Mouse (Mus musculus): ENCODE results near the gene Rabl3. TPM values are rescaled to one million over a fixed set of nuclear protein-coding genes. Genes with fewer than 3 reads are reported as not detected.

Rabl3 gene
- 8.0 TPM for polyA plus RNA-seq (2014; fragmentation: Illumina TruSeq; extraction: RNeasy Lipid Tissue Mini Kit (QIAGEN cat#74804); ENCODE audit: low read depth, low replicate concordance)

DNA sequence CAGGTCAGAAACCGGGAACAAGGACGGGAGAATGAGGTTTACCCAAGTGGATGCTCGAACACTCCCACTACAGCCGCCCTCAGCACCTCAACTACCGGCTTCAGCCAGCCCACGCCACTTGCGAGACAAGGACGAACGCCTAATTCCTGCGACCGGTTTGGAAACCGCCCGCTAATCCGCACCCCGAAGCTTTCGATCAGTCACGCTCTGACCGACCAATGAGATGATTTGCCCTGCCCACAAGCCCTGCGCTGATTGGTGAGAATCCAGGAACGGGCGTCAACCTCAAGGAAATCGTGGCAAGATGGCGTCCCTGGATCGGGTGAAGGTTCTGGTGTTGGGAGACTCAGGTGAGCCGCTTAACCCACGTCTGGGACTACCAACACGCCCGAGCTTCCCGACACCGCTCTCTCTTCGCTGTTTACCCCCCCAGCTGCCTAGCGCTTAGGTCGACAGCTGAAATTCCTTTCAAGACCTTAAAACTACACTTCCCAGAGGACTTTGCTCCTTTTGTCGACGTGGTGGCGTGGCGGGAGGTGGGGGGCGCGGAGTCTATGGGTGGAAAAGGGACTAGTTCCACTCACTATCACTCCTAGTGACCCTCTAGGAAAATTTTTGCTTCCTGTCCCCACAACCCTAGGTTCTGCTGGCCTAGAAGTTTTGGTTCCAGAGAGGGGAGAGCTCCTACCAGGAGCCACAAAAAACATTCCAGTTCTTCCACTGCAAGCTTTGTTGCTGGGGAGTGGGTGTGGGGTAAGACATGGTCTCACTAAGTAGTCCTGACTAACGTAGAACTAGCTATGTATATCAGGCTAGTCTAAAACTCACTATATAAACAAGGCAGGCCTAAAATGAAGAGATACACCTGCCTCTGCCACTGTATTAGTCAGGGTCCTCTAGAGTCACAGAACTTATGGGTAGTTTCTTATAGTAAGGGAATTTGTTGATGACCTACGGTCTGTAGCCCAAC, at the start of gene Rabl3, which contains the start of gene Gtf2e1:
Rabl3 (plus strand) TSS at position 275 of the 970 bp plus-strand sequence.
Gtf2e1 (minus strand) TSS at position 179 of the 970 bp plus-strand sequence.

DNA sequence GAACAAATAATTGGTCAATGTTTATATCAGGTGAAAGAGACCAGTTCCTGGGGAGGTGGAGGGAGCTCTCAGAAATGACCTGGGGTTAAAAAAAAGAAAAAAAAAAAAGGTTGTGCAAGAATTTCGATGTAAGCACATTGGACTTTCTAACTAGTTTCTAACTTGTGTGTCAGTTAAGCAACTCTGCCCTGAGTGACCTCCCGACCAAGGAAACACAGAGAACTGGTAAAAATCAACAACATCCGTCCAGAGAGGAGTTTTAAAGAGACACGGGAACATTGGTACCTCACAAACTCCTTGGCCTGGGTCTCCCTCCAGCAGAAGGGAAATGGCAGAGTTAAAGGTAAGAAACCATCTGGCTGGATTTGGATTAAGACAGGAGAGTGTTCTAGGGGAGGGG, 40.3 kb downstream of the Rabl3 start, which contains the start of gene Hgd:
Hgd (plus strand) TSS at position 160 of the 400 bp plus-strand sequence.

Other genes with a start within 250 kb of the Rabl3 start
- not detected for gene Stxbp5l, start 154.9 kb upstream of the Rabl3 start, polyA plus RNA-seq (2014; fragmentation: Illumina TruSeq; extraction: RNeasy Lipid Tissue Mini Kit (QIAGEN cat#74804); ENCODE audit: low read depth, low replicate concordance)
- 7.5 TPM for gene Gtf2e1, start 96 bp upstream of the Rabl3 start, polyA plus RNA-seq (2014; fragmentation: Illumina TruSeq; extraction: RNeasy Lipid Tissue Mini Kit (QIAGEN cat#74804); ENCODE audit: low read depth, low replicate concordance)
- gene Hgd, start 40.3 kb downstream of the Rabl3 start, polyA plus RNA-seq (2014; fragmentation: Illumina TruSeq; extraction: RNeasy Lipid Tissue Mini Kit (QIAGEN cat#74804); ENCODE audit: low read depth, low replicate concordance), result not detected
- 130 TPM for gene Ndufb4, start 114.6 kb downstream of the Rabl3 start, polyA plus RNA-seq (2014; fragmentation: Illumina TruSeq; extraction: RNeasy Lipid Tissue Mini Kit (QIAGEN cat#74804); ENCODE audit: low read depth, low replicate concordance)
- gene Fstl1, start 237.0 kb downstream of the Rabl3 start, polyA plus RNA-seq (2014; fragmentation: Illumina TruSeq; extraction: RNeasy Lipid Tissue Mini Kit (QIAGEN cat#74804); ENCODE audit: low read depth, low replicate concordance), result 67.0 TPM